Mouse (Mus musculus): Measurements from ENCODE around the gene D17Wsu92e. TPM values are rescaled to one million over a fixed set of nuclear protein-coding genes. Genes with fewer than 3 reads are reported as not detected.
A peak's percentile ranks its signal among the peaks of the same experiment; 100 is the strongest.

The D17Wsu92e gene
- 10.6 and 10.8 TPM in 2 replicates for polyA plus RNA-seq (2015; fragmentation: Nextera tagmentation; extraction: Ambion mirVana)

DNA sequence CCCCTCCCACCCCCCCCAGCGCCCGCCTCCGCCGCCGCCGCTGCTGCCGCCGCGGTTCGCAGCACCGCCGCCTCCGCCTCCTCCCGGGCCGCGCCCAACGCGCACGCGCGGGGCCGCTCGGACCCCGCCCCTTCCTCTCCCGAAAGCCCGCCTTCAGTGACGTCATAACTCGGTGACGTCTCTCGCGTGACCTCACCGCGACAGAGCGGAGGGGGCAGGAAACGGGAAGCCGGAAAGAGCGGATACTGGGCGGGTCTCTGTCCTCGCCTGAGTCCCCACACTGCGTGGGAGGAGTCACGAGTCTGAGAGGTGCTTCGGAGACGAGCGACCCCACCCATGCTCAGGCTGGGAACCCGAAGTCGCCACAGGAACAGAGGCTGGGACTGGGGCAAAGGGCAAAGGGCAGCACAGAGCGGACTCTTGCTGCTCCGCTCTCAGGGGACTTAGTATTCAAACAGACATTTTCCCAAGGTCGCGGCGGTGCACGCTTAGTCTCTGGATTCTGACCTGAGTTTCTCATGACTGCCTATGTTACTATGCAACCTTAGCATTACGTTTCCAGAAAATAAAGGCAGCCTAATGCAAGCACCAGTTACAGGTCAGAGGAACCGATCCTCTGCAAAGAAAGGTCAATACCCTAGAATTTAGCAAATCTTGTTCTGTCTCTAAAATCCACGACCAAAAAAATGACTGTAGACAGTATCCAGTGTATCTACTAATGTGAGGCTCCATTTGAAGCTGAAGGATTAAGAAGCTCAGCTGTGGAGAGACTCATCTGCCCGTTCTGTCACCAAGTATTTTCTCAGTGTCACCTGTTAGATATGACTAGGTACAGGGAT, at the start of gene D17Wsu92e:
Gene D17Wsu92e (minus strand): TSS at position 81 of the 839 bp plus-strand sequence.
- Histone ChIP-seq H3K36me3 (no peaks in the 10 kb centered on the region), H3K27ac (replicated peaks) (peak within 1 kb of the TSS; percentile 86), H3K4me2 (replicated peaks) (peak within 1 kb of the TSS; percentile 83), H3K9me3 (no peaks in the 10 kb centered on the region), H3K27me3 (no peaks in the 10 kb centered on the region), H3K4me1 (peaks cover 31% of the 10 kb centered on the region), H3K9ac (replicated peaks) (peak within 1 kb of the TSS; percentile 89), H3K4me3 (peak within 1 kb of the TSS; percentile 82)
- ATAC-seq (replicated peaks): peak; percentile 96
- WGBS: 3% methylated on average over 32 of the region's 56 CpGs

DNA sequence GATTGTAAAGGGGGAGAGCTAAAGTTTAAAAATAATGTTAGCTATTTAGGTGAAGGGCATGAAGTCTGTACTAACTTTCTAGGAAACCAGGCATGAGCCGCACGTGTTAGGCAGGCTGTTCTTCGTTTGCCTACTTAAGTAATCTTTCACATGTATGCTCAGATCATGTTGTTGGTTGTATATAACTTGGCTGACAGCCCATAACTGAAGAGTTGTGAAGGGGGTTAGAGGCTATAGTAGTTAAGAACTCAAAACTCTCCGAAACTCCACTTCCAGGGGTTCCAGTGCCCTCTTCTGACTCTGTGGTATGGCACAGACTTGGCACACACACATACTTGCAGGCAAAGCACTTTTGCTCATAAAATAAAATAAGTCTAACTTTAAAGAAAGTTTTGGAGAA, 46.3 kb upstream of the D17Wsu92e start:
- no peak for ATAC-seq (replicated peaks)
- no peaks in the 10 kb centered on the region for H3K9me3 ChIP-seq
- no peak overlapping the region for H3K27ac ChIP-seq (replicated peaks)
- H3K4me2 ChIP-seq (replicated peaks): no peak overlapping the region
- no peak overlapping the region for H3K4me3 ChIP-seq
- no peak overlapping the region for H3K9ac ChIP-seq (replicated peaks)
- H3K36me3 ChIP-seq: no peaks in the 10 kb centered on the region; the same call in 1 of the 2 replicates
- H3K4me1 ChIP-seq: peaks cover 2% of the 10 kb centered on the region; the same call in 1 of the 2 replicates
- WGBS: 88% methylated on average over 4 of the region's 4 CpGs
- no peaks in the 10 kb centered on the region for H3K27me3 ChIP-seq

DNA sequence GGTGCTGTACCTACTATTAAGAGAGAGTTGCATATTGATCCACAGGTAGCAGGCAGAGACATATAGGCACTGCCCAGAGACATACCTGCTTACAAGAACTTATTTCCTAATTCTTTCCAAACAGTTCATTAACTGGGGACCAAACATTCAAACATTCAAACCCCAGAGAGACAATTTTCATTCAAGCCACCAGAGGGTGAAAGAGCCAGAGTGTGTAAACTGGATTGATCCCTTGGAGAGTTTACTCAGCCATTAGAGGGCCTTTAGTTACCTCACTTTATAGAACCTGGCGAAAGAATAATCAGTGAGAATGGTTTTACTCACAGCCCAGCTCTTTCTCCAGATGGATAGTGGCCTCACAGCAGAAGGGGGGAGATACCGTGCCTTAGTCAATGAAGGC, 45.0 kb upstream of the D17Wsu92e start:
- H3K4me2 ChIP-seq (replicated peaks): no peak overlapping the region
- no peaks in the 10 kb centered on the region for H3K9me3 ChIP-seq
- H3K4me1 ChIP-seq: no peaks in the 10 kb centered on the region
- WGBS: 75% methylated on average over 2 of the region's 2 CpGs
- H3K36me3 ChIP-seq: no peaks in the 10 kb centered on the region; the same call in 1 of the 2 replicates
- no peak overlapping the region for H3K4me3 ChIP-seq
- ATAC-seq (replicated peaks): no peak
- no peak overlapping the region for H3K9ac ChIP-seq (replicated peaks)
- H3K27me3 ChIP-seq: no peaks in the 10 kb centered on the region
- H3K27ac ChIP-seq (replicated peaks): no peak overlapping the region

DNA sequence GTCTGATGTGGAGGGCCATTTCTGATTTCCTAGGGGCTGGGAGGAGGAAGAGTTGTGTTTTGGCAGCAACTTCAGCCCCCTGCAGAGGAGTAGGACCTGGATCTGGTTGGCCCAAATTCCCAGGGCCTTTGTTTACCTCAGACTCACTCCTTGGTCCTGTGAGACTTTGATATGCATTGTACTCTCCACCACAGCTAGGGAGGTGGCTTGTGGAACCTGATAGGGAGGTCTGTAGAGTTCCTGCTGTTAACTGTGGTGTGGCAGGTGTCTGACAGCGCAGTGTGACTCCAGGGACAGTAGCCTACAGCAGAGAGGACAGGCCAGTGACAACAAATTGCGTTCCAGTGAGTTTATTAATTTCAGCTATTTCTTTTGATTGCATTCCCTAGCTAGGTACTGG, 38.7 kb upstream of the D17Wsu92e start:
- peaks cover 3% of the 10 kb centered on the region; the same call in 1 of the 2 replicates for H3K36me3 ChIP-seq
- H3K4me1 ChIP-seq: peaks cover 23% of the 10 kb centered on the region
- no peak overlapping the region for H3K9ac ChIP-seq (replicated peaks)
- WGBS: 54% methylated on average over 2 of the region's 2 CpGs
- no peak overlapping the region for H3K4me3 ChIP-seq
- H3K4me2 ChIP-seq (replicated peaks): no peak overlapping the region
- H3K9me3 ChIP-seq: no peaks in the 10 kb centered on the region
- no peak for ATAC-seq (replicated peaks)
- no peaks in the 10 kb centered on the region for H3K27me3 ChIP-seq
- no peak overlapping the region for H3K27ac ChIP-seq (replicated peaks)

DNA sequence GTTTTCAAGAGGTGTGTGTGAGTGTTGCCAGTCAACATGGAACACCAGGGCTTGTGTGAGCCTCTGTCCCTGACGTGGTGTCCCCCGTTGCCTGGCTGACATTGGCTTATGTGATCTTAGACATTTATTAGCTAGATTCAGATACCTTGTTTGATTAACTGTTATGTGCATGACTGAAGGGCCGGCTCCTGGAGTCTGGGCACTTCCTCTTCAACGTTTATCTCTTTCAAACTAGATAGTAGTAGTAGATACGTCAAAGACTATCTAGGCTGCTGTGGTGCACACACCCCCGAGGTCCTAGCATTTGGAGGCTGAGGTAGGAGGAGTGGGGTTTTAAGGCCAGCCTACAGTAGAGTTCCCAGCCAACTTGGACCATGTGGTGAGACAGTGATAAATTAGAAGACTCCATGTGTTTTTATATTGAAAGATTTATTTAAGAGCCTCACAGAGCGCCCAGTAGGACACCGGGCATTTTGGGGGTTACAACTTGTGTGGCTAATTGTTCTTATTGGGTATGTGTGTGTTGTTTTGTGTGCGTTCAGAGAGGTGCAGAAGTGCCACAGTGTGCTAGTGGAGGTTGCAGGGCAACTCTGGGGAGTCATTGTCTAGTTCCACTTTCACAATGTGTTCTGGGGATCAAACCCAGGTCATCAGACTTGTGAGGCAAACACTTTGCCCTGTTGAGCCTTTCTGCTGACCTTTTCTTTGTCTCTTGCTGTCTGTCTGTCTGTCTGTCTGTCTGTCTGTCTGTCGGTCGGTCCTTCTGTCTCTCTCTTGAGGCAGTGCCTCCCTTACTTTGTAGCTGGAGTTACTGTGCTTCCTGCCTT, 37.4 kb upstream of the D17Wsu92e start:
- 66% methylated on average over 11 of the region's 11 CpGs for WGBS

DNA sequence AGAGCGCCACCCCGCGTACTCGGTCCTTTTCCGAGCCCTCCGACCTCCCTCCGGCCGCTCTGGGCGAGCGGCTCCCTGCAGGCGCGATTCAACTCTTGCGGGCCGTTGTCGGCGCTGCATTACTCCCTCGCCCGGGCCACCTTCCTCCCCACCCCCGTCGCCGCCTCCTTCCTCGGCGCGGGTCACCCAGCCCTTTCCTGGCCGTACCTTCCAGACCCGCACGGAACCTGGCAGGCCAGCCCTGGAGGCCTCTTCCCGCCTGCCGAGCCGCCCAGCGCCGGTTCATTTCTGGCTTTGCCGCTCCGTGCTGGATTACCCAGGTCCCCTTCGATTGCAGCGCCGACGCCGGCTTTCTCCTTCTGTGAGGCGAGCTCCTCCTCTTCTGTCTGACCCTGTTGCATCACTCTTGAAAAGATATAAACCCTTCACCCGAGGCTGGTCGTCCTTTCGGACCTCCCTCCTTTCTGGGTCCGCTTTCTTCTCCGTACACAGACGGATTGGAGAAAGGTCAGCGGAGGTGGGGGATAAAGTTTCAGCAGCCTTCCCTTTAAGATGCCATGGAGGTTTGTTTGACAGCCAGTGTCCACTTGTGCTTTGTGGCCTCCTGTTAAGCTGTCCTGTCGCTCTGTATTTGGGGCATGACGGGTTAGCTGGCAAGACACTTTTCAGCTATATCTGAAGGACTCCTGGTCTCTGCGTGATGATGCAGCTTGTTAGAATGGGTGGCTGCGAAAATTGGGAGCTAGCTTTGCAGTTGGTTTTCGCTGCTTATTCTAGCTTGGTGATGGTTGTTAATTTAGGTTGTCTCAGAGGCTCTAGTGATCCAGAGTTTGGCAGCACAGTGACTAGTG, 36.6 kb upstream of the D17Wsu92e start:
- Histone ChIP-seq H3K4me1 (peaks cover 23% of the 10 kb centered on the region), H3K9me3 (no peaks in the 10 kb centered on the region), H3K36me3 (peaks cover 18% of the 10 kb centered on the region), H3K4me3 (peak overlapping the region; percentile 79), H3K4me2 (replicated peaks) (peak overlapping the region; percentile 73), H3K9ac (replicated peaks) (peak overlapping the region; percentile 73), H3K27ac (replicated peaks) (peak overlapping the region; percentile 71), H3K27me3 (no peaks in the 10 kb centered on the region)
- ATAC-seq (replicated peaks): peak; percentile 59
- 1% methylated on average over 52 of the region's 52 CpGs for WGBS

More for the DNA sequence above, 37.4 kb upstream of the D17Wsu92e start:
- no peaks in the 10 kb centered on the region for H3K9me3 ChIP-seq
- H3K36me3 ChIP-seq: peaks cover 10% of the 10 kb centered on the region; the same call in 1 of the 2 replicates
- peak overlapping the region; percentile 73 for H3K4me2 ChIP-seq (replicated peaks)
- no peak overlapping the region for H3K27ac ChIP-seq (replicated peaks)
- peaks cover 23% of the 10 kb centered on the region for H3K4me1 ChIP-seq
- H3K4me3 ChIP-seq: peak overlapping the region; percentile 79
- no peaks in the 10 kb centered on the region for H3K27me3 ChIP-seq
- peak overlapping the region; percentile 73; the same call in 1 of the 2 replicates for H3K9ac ChIP-seq (replicated peaks)
- no peak for ATAC-seq (replicated peaks)

DNA sequence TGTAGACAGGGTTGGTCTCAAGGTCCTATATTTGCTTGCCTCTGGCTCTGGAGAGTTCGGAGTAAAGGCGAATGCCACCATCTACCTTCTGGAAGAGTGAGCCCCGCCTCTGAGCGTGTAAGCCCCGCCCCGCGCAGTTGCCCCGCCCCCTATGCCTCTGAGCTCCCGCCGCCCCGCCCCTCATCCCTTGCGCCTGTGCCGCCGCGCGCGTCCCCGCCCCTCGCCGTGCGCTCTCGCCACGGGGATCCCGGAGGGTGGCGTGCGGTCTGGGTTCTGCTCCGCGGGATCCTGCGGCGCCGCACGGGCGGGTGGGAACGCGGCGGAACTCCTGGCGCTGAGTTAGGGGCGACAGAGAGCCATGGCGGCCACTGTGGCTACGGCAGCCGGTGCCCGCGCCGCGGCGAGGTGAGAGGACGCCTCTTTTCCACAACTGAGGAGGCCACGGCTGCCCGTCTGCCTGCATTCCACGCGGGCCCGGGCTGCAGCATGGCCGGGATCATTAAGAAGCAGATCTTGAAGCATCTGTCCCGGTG, 35.9 kb upstream of the D17Wsu92e start, which contains the start of gene Uhrf1bp1:
Gene Uhrf1bp1 (plus strand): TSS at position 177 of the 533 bp plus-strand sequence.
- H3K27ac ChIP-seq (replicated peaks): peak within 1 kb of the TSS; percentile 71
- peak within 1 kb of the TSS; percentile 73 for H3K9ac ChIP-seq (replicated peaks)
- WGBS: under 1% methylated on average over 54 of the region's 54 CpGs
- peaks cover 20% of the 10 kb centered on the region for H3K36me3 ChIP-seq
- peak within 1 kb of the TSS; percentile 73 for H3K4me2 ChIP-seq (replicated peaks)
- peaks cover 23% of the 10 kb centered on the region for H3K4me1 ChIP-seq
- no peaks in the 10 kb centered on the region for H3K9me3 ChIP-seq
- peak within 1 kb of the TSS; percentile 79 for H3K4me3 ChIP-seq
- H3K27me3 ChIP-seq: no peaks in the 10 kb centered on the region
- ATAC-seq (replicated peaks): peak; percentile 88

DNA sequence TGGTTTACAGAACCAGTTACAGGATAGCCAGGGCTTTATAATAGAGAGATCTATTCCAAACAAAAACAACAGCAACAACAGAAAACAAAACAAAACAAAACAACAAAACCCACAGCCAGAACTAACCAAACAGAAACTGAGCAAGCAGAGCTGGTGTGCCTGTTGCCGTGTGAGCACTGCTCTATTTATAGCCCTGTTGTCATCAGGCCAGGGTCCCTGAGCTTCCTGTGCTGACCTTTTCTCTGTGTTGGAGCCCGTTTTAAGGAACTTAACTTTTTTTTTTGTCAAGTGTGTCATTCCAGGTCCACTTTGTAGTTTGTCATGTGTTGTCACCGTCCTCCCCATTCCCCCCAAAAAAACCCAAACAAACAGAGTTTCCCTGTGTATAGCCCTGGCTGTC, 30.6 kb upstream of the D17Wsu92e start:
- no peaks in the 10 kb centered on the region for H3K27me3 ChIP-seq
- no peak overlapping the region for H3K9ac ChIP-seq (replicated peaks)
- 83% methylated on average over 3 of the region's 3 CpGs for WGBS
- no peak overlapping the region for H3K4me2 ChIP-seq (replicated peaks)
- H3K4me1 ChIP-seq: no peaks in the 10 kb centered on the region
- peaks cover 66% of the 10 kb centered on the region for H3K36me3 ChIP-seq
- no peak for ATAC-seq (replicated peaks)
- no peak overlapping the region for H3K4me3 ChIP-seq
- H3K27ac ChIP-seq (replicated peaks): no peak overlapping the region
- H3K9me3 ChIP-seq: no peaks in the 10 kb centered on the region

DNA sequence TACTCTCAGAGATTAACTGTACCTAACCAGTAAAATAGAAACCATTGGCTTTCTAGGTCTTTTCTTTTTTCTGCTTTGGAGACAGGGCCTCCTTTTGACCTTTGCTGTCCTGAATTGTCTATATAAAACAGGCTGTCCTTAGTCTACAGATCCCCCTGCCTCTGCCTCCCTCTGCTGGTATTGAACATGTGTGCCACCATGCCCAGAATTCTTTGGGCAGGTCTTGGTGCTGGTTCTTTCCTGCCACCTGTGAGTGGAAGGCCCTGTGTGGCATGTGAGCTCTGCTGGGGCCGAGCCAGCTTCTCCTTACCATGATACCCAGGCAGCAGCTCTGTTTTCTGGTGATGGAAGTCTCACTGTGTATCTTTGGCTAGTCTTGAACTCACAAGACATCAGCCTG, 27.9 kb upstream of the D17Wsu92e start:
- Histone ChIP-seq H3K4me1 (no peaks in the 10 kb centered on the region), H3K9ac (replicated peaks) (no peak overlapping the region), H3K9me3 (no peaks in the 10 kb centered on the region), H3K4me3 (no peak overlapping the region), H3K27me3 (no peaks in the 10 kb centered on the region), H3K36me3 (peaks cover 81% of the 10 kb centered on the region), H3K27ac (replicated peaks) (no peak overlapping the region), H3K4me2 (replicated peaks) (no peak overlapping the region)
- 88% methylated on average over 1 of the region's 1 CpGs for WGBS
- ATAC-seq (replicated peaks): no peak

DNA sequence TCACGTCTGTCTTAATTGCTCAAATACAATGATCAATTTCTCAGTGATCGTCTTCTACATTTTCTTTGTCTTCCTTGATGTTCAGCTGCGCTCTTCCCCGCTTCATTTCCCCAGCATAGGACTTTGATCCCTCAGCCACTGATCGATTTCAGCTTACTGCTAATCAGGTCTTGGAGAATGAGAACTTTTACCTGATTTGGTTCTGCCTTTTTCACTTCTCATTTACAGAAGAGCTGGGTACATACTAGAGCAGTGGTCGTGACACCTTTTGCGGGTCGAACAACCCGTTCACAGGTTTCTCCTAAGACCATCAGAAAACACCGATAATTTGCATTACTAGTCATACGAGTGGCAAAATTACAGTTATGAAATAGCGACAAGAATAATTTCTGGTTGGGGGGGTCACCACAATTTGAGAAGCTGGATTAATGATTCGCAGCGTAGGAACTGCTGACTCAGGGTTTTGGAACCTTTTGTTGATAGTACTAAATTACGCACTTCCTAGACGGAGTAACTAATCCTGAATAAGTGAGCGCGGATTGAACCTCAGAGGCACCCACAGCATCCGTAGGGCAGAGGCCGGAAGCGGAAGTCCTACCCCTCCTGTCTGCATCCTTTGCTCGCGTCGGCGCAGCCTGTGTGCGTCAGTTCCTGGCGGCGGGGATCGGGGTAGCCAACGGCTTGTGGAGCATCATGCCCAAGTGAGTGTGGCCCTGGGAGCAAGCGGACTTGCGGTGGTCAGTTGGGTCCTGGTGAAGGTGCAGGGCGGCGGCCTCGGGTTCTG, 19.2 kb upstream of the D17Wsu92e start:
- Histone ChIP-seq H3K27ac (replicated peaks) (peak overlapping the region; percentile 49), H3K27me3 (no peaks in the 10 kb centered on the region), H3K4me1 (peaks cover 15% of the 10 kb centered on the region), H3K4me2 (replicated peaks) (peak overlapping the region; percentile 65), H3K9ac (replicated peaks) (peak overlapping the region; percentile 73), H3K9me3 (no peaks in the 10 kb centered on the region), H3K36me3 (peaks cover 24% of the 10 kb centered on the region), H3K4me3 (peak overlapping the region; percentile 72)
- WGBS: 2% methylated on average over 35 of the region's 35 CpGs
- peak; percentile 99 for ATAC-seq (replicated peaks)
